Mouse (Mus musculus) spleen, adult 2 months (tissue): ENCODE results near the gene Bpifb3.

ENCODE experiments used
- CTCF ChIP-seq: fragments of 200-500 bp; IDR thresholded peaks from 2 replicates; pipeline ENCODE4 v1.5.1; 2011; ENCODE audit warnings: mild to moderate bottlenecking, inconsistent platforms; ENCODE audit not compliant: insufficient read depth, insufficient read length, insufficient replicate concordance; ENCODE audit errors: extremely low read depth
- POLR2A ChIP-seq: fragments of 200-500 bp; IDR thresholded peaks from 2 replicates; pipeline ENCODE4 v1.6.1; 2011; ENCODE audit warnings: low read depth, low read length, inconsistent platforms

DNA sequence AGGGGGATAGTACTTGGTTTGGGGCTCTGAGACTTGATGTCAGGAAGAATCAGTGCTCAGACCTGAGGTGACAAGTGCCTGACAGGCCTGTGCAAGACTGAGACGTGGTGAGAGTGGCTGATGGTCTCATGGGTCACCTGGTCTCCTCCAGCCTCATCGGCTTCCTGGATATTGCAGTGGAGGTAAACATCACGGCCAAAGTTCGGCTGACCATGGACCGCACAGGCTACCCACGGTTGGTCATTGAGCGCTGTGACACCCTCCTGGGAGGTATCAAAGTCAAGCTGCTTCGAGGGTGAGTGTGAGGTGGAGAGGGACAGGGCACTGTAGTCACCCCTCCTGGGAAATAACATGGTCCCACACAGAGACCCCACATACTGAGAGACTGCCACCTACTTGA, 26.5 kb downstream of the Bpifb3 start:
- no peak for TF ChIP-seq POLR2A
- TF ChIP-seq CTCF = no peak
